Mouse (Mus musculus) layer of hippocampus, adult 2 months (tissue): ENCODE data around the gene Gm6408. TPM values are rescaled to one million over a fixed set of nuclear protein-coding genes. Genes with fewer than 3 reads are reported as not detected.
"Not testable (repeated sequence)": the region's sequence is repeated elsewhere in the genome, so short reads cannot be mapped to it uniquely, and the experiment has no call there.

Source experiments
- DNase-seq, 2 experiments: peaks; one replicate each; pipeline ENCODE4 v3.0.0; 2022; ENCODE audit warnings: low spot score in 2 of 2
- H3K27ac ChIP-seq: fragments of 200-600 bp; 2 replicates; pipeline ENCODE4 v1.8.1; 2022
- H3K4me3 ChIP-seq: fragments of 200-600 bp; 2 replicates; pipeline ENCODE4 v1.8.1; 2022; ENCODE audit warnings: mild to moderate bottlenecking
- CTCF ChIP-seq: fragments of 200-600 bp; conservative IDR thresholded peaks from 2 replicates; pipeline ENCODE4 v1.8.1; 2022; ENCODE audit warnings: antibody characterized with exemption, mild to moderate bottlenecking, moderate library complexity
- total RNA-seq, 2 experiments: library from RNA; stranded (reverse); gene quantifications; 2 replicates each; pipeline ENCODE4 v1.2.3; 2021

Gene Gm6408
- total RNA-seq, 2 experiments from 2014 or later, result not detected

- Histone ChIP-seq H3K4me3 (no peak overlapping the region), H3K27ac (no peak overlapping the region)
- no peak for DNase-seq
- TF ChIP-seq CTCF, result no peak
These were observed 10.5 kb upstream of the Gm6408 start for GRCm38 (mm10) chr5:146471311-146471710.

GRCm38 (mm10) chr5:146471821-146472220 lies 9.9 kb upstream of the Gm6408 start:
- DNase-seq, result no peak
- H3K4me3 ChIP-seq, result no peak overlapping the region
- H3K27ac ChIP-seq, result no peak overlapping the region
- TF ChIP-seq CTCF, result no peak

- not testable (repeated sequence) for H3K27ac ChIP-seq, H3K4me3 ChIP-seq
- DNase-seq, result peak; percentile 48 to 51
- peak; percentile 77 for TF ChIP-seq CTCF
These were observed 2.2 kb upstream of the Gm6408 start for GRCm38 (mm10) chr5:146479564-146479963.

GRCm38 (mm10) chr5:146488959-146489358 lies 7.2 kb downstream of the Gm6408 start:
- TF ChIP-seq CTCF, result peak; percentile 66
- H3K27ac ChIP-seq, H3K4me3 ChIP-seq: not testable (repeated sequence)
- peak in 1 of 2 experiments; percentile 60 for DNase-seq

- not testable (repeated sequence) for DNase-seq, H3K4me3 ChIP-seq, H3K27ac ChIP-seq
These were observed 9.3 kb downstream of the Gm6408 start, which contains the start of gene Gm6370 for GRCm38 (mm10) chr5:146491063-146491462. Gene Gm6370, plus strand, starts transcription at chr5:146491363.

GRCm38 (mm10) chr5:146502099-146502498 lies 20.3 kb downstream of the Gm6408 start, which contains the start of gene 4930449I24Rik:
Gene 4930449I24Rik, plus strand, starts transcription at chr5:146502399.
- DNase-seq, H3K4me3 ChIP-seq, H3K27ac ChIP-seq: not testable (repeated sequence)

- not testable (repeated sequence) for H3K4me3 ChIP-seq, H3K27ac ChIP-seq, DNase-seq
These were observed 32.1 kb downstream of the Gm6408 start, which contains the start of gene Gm3402 for GRCm38 (mm10) chr5:146513823-146514222. Gene Gm3402, plus strand, starts transcription at chr5:146514123.

GRCm38 (mm10) chr5:146525501-146525900 lies 43.7 kb downstream of the Gm6408 start, which contains the start of gene Gm3404:
Gene Gm3404, plus strand, starts transcription at chr5:146525801.
- not testable (repeated sequence) for H3K4me3 ChIP-seq, DNase-seq, H3K27ac ChIP-seq

Other genes with a start within 250 kb of the Gm6408 start
- gene Wasf3, start 97.0 kb upstream of the Gm6408 start, total RNA-seq, result 100 to 1,000 TPM; 103 to 107 TPM
- gene Gm6370, start 9.4 kb downstream of the Gm6408 start, total RNA-seq, result not detected
- not detected for gene 4930449I24Rik, start 20.4 kb downstream of the Gm6408 start, total RNA-seq
- gene Gm3402, start 32.2 kb downstream of the Gm6408 start, total RNA-seq, result not detected
- not detected for gene Gm3404, start 43.8 kb downstream of the Gm6408 start, total RNA-seq
- gene Gm3409, start 55.7 kb downstream of the Gm6408 start, total RNA-seq, result not detected
- gene Gm3415, start 74.2 kb downstream of the Gm6408 start, total RNA-seq, result not detected
- 10 to 100 TPM; 37.1 to 45.2 TPM for gene Gpr12, start 103.3 kb downstream of the Gm6408 start, total RNA-seq